Mouse (Mus musculus): Measurements from ENCODE around the gene Vamp5. TPM values are rescaled to one million over a fixed set of nuclear protein-coding genes. Genes with fewer than 3 reads are reported as not detected.

Gene Vamp5
- total RNA-seq, 2 experiments from 2014 or later = 23.8 to 85.1 TPM

Other genes with a start within 250 kb of the Vamp5 start
- gene Atoh8, start 144.9 kb downstream of the Vamp5 start, total RNA-seq (2015; ENCODE audit: low replicate concordance) = not detected in 2 replicates
- not detected in 2 replicates for gene Atoh8, start 144.9 kb downstream of the Vamp5 start, total RNA-seq (2017; ENCODE audit: low replicate concordance)
- gene Sftpb, start 75.9 kb downstream of the Vamp5 start, total RNA-seq (2015; ENCODE audit: low replicate concordance) = not detected in 2 replicates
- not detected in 2 replicates for gene Sftpb, start 75.9 kb downstream of the Vamp5 start, total RNA-seq (2017; ENCODE audit: low replicate concordance)
- gene Usp39, start 35.3 kb downstream of the Vamp5 start, total RNA-seq (2015; ENCODE audit: low replicate concordance) = 62.9 and 90.1 TPM in 2 replicates
- 63.4 and 92.7 TPM in 2 replicates for gene Usp39, start 35.3 kb downstream of the Vamp5 start, total RNA-seq (2017; ENCODE audit: low replicate concordance)
- 23.4 and 33.1 TPM in 2 replicates for gene 0610030E20Rik, start 33.2 kb downstream of the Vamp5 start, total RNA-seq (2015; ENCODE audit: low replicate concordance)
- gene 0610030E20Rik, start 33.2 kb downstream of the Vamp5 start, total RNA-seq (2017; ENCODE audit: low replicate concordance) = 21.6 and 29.3 TPM in 2 replicates
- 3.2 and 11.7 TPM in 2 replicates for gene Tmem150a, start 25.0 kb downstream of the Vamp5 start, total RNA-seq (2015; ENCODE audit: low replicate concordance)
- 0.61 TPM in 1 of 2 replicates, not detected in the other for gene Tmem150a, start 25.0 kb downstream of the Vamp5 start, total RNA-seq (2017; ENCODE audit: low replicate concordance)
- 68.5 and 96.0 TPM in 2 replicates for gene Rnf181, start 13.5 kb downstream of the Vamp5 start, total RNA-seq (2015; ENCODE audit: low replicate concordance)
- 56.4 and 69.8 TPM in 2 replicates for gene Rnf181, start 13.5 kb downstream of the Vamp5 start, total RNA-seq (2017; ENCODE audit: low replicate concordance)
- 234 and 259 TPM in 2 replicates for gene Vamp8, start 10.2 kb upstream of the Vamp5 start, total RNA-seq (2015; ENCODE audit: low replicate concordance)
- 212 and 229 TPM in 2 replicates for gene Vamp8, start 10.2 kb upstream of the Vamp5 start, total RNA-seq (2017; ENCODE audit: low replicate concordance)
- gene Ggcx, start 33.8 kb upstream of the Vamp5 start, total RNA-seq (2015; ENCODE audit: low replicate concordance) = 1.4 and 7.1 TPM in 2 replicates
- 2.6 and 5.9 TPM in 2 replicates for gene Ggcx, start 33.8 kb upstream of the Vamp5 start, total RNA-seq (2017; ENCODE audit: low replicate concordance)
- 299 and 345 TPM in 2 replicates for gene Mat2a, start 59.1 kb upstream of the Vamp5 start, total RNA-seq (2015; ENCODE audit: low replicate concordance)
- 107 TPM in 2 replicates for gene Mat2a, start 59.1 kb upstream of the Vamp5 start, total RNA-seq (2017; ENCODE audit: low replicate concordance)
- gene Sh2d6, start 141.2 kb upstream of the Vamp5 start, total RNA-seq (2015; ENCODE audit: low replicate concordance) = not detected in 2 replicates
- gene Sh2d6, start 141.2 kb upstream of the Vamp5 start, total RNA-seq (2017; ENCODE audit: low replicate concordance) = not detected in 2 replicates
- 9.0 and 15.5 TPM in 2 replicates for gene Capg, start 163.9 kb upstream of the Vamp5 start, total RNA-seq (2015; ENCODE audit: low replicate concordance)
- 12.6 and 28.6 TPM in 2 replicates for gene Capg, start 163.9 kb upstream of the Vamp5 start, total RNA-seq (2017; ENCODE audit: low replicate concordance)
- 5.0 and 5.9 TPM in 2 replicates for gene Elmod3, start 217.9 kb upstream of the Vamp5 start, total RNA-seq (2015; ENCODE audit: low replicate concordance)
- gene Elmod3, start 217.9 kb upstream of the Vamp5 start, total RNA-seq (2017; ENCODE audit: low replicate concordance) = 0.13 and 2.5 TPM in 2 replicates
- gene Retsat, start 218.0 kb upstream of the Vamp5 start, total RNA-seq (2015; ENCODE audit: low replicate concordance) = 3.4 and 13.0 TPM in 2 replicates
- 1.4 and 1.5 TPM in 2 replicates for gene Retsat, start 218.0 kb upstream of the Vamp5 start, total RNA-seq (2017; ENCODE audit: low replicate concordance)
- gene Tgoln1, start 236.5 kb upstream of the Vamp5 start, total RNA-seq (2015; ENCODE audit: low replicate concordance) = 14.7 and 28.5 TPM in 2 replicates
- gene Tgoln1, start 236.5 kb upstream of the Vamp5 start, total RNA-seq (2017; ENCODE audit: low replicate concordance) = 21.9 and 23.5 TPM in 2 replicates

Data from erythroid progenitor cell, adult 5-6 weeks (primary cell).